Mouse (Mus musculus) kidney, adult 18-20 months (tissue): ENCODE measurements at regions not wholly inside any gene's neighbourhood (a gene's known extent, or its start where the extent isn't known, plus 50 kb on each side); places are given as distances from the start of the nearest gene placed in this dataset.

ENCODE experiments used
- DNase-seq: peaks from one replicate; pipeline ENCODE4 v3.0.0; 2021

DNA sequence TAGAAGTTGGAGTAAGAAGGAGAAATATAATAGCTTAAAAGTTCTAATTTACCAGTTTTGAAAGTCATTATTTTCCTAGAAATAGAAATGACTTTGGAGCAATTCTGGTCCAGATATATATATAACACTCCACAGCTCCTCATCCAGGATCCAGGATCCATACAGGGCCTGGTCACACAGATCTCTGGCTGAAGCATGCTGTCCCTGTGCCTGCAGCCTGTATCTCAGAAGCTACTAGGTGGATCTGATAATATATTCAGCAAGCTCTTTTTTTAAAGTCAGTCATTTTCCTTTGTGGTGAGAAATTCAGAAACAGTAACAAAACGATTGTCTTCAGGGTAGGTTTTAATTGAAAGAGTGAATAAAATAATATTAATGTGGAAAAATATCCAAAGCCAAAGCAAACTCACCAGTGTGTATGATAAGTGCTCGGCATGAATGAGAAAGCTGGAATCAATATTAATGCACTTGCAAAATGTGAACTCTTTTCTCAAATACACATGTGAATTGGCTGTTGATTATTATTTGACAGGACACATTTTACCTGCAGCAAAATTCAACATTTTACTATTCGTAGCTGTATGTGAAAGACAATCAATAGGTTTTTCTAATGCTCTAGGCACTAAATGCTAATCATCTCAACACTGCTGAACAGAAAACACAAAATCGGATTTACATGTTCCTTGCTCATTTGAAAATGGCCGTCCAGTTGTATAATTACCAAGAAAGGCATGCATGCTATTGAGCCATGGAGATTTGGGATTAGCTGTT lies 288.1 kb upstream of the Cxadr start:
- no peak for DNase-seq

- DNase-seq: no peak
These were observed 297.3 kb upstream of the Cxadr start for GRCm38 (mm10) chr16:78004016-78004415.

- no peak for DNase-seq
These were observed 308.3 kb upstream of the Cxadr start for GRCm38 (mm10) chr16:77992986-77993385.

DNA sequence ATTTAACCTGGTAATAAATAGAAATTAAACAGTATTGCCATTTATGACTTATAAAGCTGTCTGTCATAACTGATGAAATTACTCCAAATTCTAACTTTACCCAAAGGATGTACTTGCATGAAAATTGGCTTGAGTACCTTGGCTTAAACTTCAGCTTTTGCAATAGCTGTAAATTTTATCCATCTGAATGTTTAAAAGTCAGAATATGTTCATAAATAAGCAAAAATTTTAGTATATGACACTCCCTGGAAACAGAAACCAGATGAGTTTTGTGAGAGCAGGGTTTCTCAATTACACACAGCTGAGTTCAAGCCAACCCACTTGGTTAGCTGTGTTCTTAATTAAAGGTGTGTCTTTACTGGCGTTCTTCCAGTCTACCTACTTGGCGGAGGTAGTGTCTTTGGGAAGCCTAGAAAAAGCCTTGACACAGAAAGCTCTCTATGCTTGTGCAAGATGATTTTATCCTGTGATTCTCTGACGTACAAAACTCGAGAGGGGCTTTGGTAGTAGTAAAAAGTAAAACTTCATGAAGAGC lies 311.4 kb upstream of the Cxadr start:
- DNase-seq: no peak

- no peak for DNase-seq
These were observed 312.1 kb upstream of the Cxadr start for GRCm38 (mm10) chr16:77989139-77989538.

DNA sequence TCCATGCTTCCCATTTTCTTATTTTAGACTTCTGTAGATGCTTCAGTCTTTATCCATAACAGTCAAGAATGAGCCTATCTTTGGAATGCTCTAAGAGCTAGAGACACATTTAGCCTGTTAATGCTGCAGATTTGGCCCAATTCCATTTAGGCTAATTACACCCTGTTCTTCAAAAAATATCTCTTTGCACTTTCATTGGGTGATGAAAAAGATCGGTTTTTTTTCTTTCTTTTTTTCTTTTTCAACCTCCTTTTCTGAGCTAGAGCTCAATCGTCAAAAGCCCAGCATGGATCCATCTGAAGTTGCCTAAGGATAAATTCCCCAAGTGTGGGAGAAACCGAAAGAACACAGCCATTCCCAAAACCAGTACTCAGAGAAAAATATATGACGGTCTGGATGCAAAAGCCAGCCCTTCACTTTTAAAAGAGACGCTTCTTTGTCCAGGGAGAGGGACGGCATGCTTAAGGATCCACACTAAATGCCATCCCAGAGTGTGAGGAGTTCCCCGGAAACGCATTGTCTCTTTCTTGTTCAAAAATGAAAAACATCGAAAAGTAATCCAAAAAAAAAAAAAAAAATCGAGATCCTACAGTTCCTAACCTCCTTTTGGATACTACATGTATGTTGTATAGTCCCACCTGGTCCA lies 314.3 kb upstream of the Cxadr start:
- DNase-seq: no peak

GRCm38 (mm10) chr16:77948785-77949184 lies 346.9 kb upstream of the Gm11146 start:
- DNase-seq: no peak

DNA sequence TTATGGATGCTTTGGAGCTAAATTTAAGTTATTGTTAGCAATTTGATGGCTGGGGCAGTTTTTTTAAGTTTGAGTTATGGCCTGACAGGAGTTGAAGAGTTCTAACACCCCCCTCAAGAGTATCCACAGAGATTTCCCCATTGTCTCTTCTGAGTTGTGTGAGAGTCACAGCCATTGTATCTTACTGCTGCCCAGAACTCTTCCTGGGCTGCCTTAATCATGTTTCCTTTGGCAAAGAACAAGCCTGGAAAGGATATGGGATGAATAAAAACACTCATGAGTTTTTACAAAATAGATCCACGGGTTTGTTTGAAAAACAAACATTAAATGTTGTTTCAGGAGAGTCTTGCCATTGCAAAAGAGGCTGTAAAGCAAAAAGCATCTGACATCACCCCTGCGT lies 343.5 kb upstream of the Gm11146 start:
- DNase-seq: no peak

GRCm38 (mm10) chr16:77931025-77931723 lies 329.3 kb upstream of the Gm11146 start:
- no peak for DNase-seq

DNA sequence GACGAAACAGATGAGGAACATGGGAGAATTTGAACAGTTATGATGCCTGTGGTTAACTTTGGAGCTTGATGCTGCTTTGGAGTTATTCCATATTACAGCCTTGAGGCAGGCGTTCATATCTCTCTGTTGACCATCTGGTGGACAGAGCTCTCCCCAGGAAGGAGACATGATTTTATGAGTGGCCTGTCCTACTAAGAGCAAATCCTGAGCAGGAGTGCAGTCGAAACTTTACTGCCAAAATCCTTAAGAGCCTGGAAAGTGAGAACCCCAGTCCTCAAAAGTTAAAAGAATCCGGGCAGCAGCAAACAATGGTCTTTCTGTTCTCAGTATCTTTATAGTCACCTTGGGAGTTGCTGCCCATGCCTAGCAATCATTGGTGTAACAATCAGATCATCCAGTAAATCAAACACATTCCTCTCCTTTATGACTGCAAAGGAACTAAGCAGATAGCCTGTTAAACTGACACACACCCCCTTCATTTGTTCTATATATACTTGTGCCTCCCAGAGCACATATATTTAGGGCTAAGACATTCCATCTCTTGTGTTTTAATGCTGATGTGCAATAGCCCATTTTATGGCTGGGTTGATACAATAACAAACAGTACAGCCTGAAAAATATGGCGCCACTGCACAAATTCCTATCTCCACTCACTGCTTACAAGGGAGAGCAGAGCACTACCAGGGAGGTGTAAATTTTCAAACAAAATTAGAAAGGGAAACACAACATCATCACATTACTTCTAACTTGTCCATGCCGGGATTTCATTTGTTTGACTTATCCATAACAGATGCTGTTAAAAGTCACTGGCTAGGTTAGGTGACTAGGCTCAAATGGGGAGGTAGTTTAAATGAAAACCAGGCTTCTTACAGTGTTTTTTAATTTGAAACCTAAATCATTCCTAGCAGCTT lies 312.5 kb upstream of the Gm11146 start:
- DNase-seq: no peak

GRCm38 (mm10) chr16:77894247-77894646 lies 292.4 kb upstream of the Gm11146 start:
- no peak for DNase-seq

- no peak for DNase-seq
These were observed 291.8 kb upstream of the Gm11146 start for GRCm38 (mm10) chr16:77893690-77894089.

GRCm38 (mm10) chr16:77892731-77893130 lies 290.8 kb upstream of the Gm11146 start:
- DNase-seq: no peak

DNA sequence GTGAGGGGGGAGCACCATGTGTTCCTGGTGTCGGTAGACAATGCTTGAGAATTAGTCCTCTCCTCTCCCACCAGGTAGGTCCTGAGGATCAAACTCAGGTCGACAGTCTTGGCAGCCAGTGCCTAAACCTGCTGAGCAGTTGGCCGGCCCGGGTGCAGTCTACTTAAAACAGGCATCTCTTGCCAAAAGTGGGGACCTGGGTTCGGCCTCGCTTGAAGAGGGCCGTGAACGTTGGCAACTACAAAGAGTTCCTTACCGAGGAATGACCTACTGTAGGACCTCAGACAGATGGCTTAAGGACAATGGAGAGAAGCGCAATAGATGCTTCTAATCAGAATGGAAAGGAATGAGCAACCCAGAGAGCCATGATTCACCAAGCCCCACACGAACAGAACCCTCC lies 287.5 kb upstream of the Gm11146 start:
- DNase-seq: no peak

DNA sequence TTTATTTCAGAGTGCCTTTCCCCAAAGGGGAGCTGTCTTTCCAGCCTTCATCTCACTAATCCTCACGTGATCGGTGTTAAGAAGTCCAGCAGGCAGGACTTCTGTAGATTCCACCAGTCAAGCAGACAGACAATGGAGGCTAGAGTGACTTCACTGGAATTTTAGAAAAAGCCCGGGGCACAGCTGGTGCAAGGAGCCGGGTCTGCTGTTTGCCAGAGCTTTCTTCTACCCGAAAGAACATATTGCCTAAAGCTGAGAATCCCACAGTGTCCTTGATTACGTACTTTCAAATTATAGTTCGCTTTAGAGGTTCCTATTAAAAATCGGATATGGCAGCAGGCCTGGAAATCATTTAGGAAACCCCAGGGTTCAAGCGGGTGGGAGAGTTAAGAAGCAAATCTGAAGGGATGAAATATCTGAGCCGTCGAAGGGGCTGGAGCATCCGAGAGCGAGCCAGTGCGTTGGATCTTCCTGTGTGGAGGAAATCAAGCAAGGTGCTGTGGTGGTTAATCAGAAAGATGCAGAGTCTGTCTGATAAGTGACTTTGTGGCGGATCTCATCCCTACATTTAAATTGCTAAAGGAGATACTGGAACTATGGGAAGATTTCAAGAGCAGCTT lies 283.3 kb upstream of the Gm11146 start:
- DNase-seq: no peak

- DNase-seq: no peak
These were observed 282.6 kb upstream of the Gm11146 start for GRCm38 (mm10) chr16:77884495-77884894.

GRCm38 (mm10) chr16:77877006-77877405 lies 275.1 kb upstream of the Gm11146 start:
- no peak for DNase-seq

GRCm38 (mm10) chr16:77863246-77863645 lies 261.4 kb upstream of the Gm11146 start:
- DNase-seq: no peak

DNA sequence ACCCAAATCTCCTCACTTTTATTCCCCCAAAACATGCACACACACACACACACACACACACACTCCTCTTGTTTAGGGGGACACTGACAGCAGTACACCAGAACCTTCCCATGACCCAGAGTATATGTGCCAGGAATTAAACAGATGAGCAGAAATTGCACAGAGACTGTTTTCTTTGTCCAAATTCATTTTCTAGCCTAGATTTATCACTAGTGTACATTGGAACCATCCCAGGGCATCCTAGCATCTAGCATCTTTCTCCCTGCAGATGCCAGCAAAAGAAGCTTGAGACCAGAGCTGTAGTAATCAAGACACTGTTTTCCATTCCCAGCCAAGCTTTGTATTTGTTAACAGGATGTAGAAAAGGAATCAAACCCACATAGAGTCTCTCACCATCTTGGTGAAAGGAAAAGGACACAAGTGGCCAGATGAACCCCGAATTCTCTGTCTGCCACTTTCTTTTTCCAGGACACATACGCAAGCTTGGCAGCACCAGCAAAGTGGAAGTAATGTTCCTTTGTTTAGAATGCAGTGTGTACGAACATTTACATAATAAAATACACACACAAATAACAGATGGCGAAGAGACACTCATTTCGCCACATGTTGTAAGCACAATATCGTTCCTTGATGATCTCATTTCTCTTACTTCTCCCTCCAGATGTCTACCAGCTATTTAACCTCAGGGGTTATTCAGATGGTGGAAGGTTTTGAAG lies 250.3 kb upstream of the Gm11146 start:
- no peak for DNase-seq

DNA sequence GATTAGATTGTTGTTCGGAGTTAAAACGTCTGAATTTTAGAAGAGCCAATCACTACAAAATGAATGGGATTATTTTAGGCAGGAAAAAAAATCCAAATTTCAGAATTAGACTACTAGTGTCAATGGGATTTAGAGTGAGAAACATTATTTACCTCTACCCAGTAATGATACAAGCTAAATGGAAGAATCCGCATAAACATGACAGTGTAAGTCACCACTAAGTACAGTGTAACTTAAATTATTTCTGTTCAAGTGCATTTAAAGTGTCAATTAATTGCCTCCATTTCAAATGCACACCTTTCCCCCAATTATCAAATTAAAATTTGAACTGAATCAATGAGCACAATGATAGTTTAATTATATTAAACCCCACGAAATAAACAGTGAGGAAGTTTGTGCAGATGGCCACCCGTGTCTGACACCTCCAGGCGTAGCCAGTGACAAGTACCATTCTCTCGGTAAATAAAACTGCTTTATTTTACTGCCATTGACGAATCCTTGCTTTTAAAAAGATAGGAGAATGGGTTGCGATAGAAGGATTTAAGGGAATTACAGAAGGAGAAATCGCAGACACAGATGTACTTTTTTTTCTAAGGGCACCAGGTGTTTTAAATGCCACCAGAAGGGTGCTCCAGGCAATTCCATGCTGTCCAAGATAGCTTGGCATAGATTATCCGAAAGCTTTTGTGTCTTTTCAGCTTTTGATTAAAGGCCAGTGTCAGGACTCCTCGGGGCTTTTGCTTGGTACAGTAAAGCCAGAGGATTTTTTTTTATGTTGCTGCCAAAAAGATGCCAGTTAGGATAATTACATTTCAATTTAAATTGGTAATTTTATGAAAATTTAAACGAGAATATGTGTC lies 249.5 kb upstream of the Gm11146 start:
- no peak for DNase-seq

DNA sequence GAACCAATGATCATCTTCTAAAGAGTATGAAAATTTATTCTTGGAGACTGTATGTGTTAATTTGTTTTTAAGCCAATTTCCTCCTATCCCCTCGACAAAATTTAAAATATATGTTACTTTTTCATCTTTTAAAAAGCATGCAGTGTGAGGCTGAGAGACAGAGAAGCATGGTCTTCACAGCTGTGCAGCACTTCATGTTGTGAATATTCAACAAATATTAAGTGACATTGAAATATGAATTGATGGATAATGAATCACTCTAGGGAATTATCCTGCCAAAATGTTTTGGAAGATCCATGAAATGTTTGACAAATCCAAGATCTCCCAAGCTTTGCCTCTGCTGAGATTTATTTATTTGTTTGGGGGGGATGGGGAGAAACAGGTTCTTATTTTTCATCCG lies 233.9 kb upstream of the Gm11146 start:
- no peak for DNase-seq
